Mouse (Mus musculus) embryonic fibroblast, embryonic 13.5 days (primary cell): Measurements from ENCODE around the gene Trarg1.

Experiments
- CTCF ChIP-seq: IDR thresholded peaks from 2 replicates; pipeline ENCODE4 v1.5.1; 2011; ENCODE audit warnings: mild to moderate bottlenecking, control low read depth, low read length, moderate library complexity, borderline replicate concordance; ENCODE audit not compliant: insufficient read depth
- POLR2A ChIP-seq: IDR thresholded peaks from 2 replicates; pipeline ENCODE4 v1.6.1; 2011; ENCODE audit warnings: low read depth, mild to moderate bottlenecking, control low read depth, low read length, moderate library complexity

- TF ChIP-seq CTCF: no peak
- no peak for TF ChIP-seq POLR2A
Measured at GRCm38 (mm10) chr11:76723911-76724310, 44.3 kb downstream of the Trarg1 start.
